Mouse (Mus musculus) liver, embryonic 14.5 days (tissue): ENCODE results near the gene Bpifa2.

Experiments used
- CTCF ChIP-seq: IDR thresholded peaks from 2 replicates; pipeline ENCODE4 v1.5.1; 2016; ENCODE audit warnings: antibody characterized with exemption, low read depth, control low read depth
- EP300 ChIP-seq: IDR thresholded peaks from 2 replicates; pipeline ENCODE4 v1.6.1; 2016; ENCODE audit warnings: antibody characterized with exemption, low read depth

DNA sequence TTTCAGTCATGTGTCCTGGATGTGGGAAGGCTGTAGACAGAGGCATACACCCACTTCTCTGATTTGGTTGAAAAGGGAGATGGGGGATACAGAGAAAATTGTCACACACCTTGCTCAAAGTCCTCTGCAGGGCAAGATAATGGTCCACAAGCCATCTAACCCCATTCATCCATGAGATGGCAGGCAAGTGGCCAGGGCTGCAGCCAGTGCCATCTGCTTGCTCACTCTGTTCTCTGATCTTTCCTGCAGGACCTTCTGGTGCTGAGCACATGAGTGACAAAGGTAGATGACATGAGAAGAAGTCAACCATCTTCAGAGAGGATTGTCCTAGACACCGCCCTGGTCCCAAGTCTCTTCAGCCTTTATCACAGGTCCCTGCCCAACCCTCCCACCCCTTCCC lies 44.7 kb upstream of the Bpifa2 start:
- TF ChIP-seq CTCF (no peak), EP300 (no peak)
